Mouse (Mus musculus) embryonic facial prominence, embryonic 11.5 days (tissue): ENCODE results near the gene Itga10. TPM values are rescaled to one million over a fixed set of nuclear protein-coding genes. Genes with fewer than 3 reads are reported as not detected.

Experiments
- polyA plus RNA-seq: library from polyadenylated mRNA; unstranded; fragments of >200 nt; fragmentation: Nextera tagmentation; extraction: Ambion mirVana; gene quantifications from 2 replicates; pipeline ENCODE4 v1.2.1, GENCODE M21; 2014

The Itga10 gene
- polyA plus RNA-seq, 1 experiment from 2014 or later = 0.59 TPM

Other genes starting within 250 kb of the Itga10 start
- not detected in 2 replicates for gene BC107364, start 193.3 kb upstream of the Itga10 start, polyA plus RNA-seq
- gene Hfe2, start 120.4 kb upstream of the Itga10 start, polyA plus RNA-seq = 1.2 and 1.5 TPM in 2 replicates
- gene Txnip, start 87.6 kb upstream of the Itga10 start, polyA plus RNA-seq = 62.3 and 63.6 TPM in 2 replicates
- gene Gm16253, start 68.6 kb upstream of the Itga10 start, polyA plus RNA-seq = not detected in 2 replicates
- gene Polr3gl, start 51.4 kb upstream of the Itga10 start, polyA plus RNA-seq = 13.2 and 14.2 TPM in 2 replicates
- gene Ankrd34a, start 48.9 kb upstream of the Itga10 start, polyA plus RNA-seq = 0.90 and 1.1 TPM in 2 replicates
- gene Lix1l, start 44.4 kb upstream of the Itga10 start, polyA plus RNA-seq = 6.5 and 7.0 TPM in 2 replicates
- 195 and 196 TPM in 2 replicates for gene Rbm8a, start 15.7 kb upstream of the Itga10 start, polyA plus RNA-seq
- 54.7 and 62.3 TPM in 2 replicates for gene Pex11b, start 10.2 kb upstream of the Itga10 start, polyA plus RNA-seq
- not detected in 2 replicates for gene Gm42957, start 10.1 kb upstream of the Itga10 start, polyA plus RNA-seq
- 0.14 and 0.45 TPM in 2 replicates for gene Ankrd35, start 24.5 kb downstream of the Itga10 start, polyA plus RNA-seq
- 33.8 and 35.5 TPM in 2 replicates for gene Pias3, start 50.8 kb downstream of the Itga10 start, polyA plus RNA-seq
- 12.0 and 13.5 TPM in 2 replicates for gene Nudt17, start 63.0 kb downstream of the Itga10 start, polyA plus RNA-seq
- 35.9 and 37.3 TPM in 2 replicates for gene Polr3c, start 82.0 kb downstream of the Itga10 start, polyA plus RNA-seq
- gene Rnf115, start 82.1 kb downstream of the Itga10 start, polyA plus RNA-seq = 82.3 and 85.1 TPM in 2 replicates
- not detected in 2 replicates for gene Pdzk1, start 183.7 kb downstream of the Itga10 start, polyA plus RNA-seq
- gene Cd160, start 183.8 kb downstream of the Itga10 start, polyA plus RNA-seq = 0.22 TPM in 1 of 2 replicates, not detected in the other